Mouse (Mus musculus) right cerebral cortex, postnatal 4 days (tissue): ENCODE data around the gene Slc26a10.
A peak's percentile ranks its signal among the peaks of the same experiment; 100 is the strongest.
"Not testable (repeated sequence)": the region's sequence is repeated elsewhere in the genome, so short reads cannot be mapped to it uniquely, and the experiment has no call there.

Experiments used
- DNase-seq: peaks from one replicate; pipeline ENCODE4 v3.0.0-alpha.2; 2022

The Slc26a10 gene

GRCm38 (mm10) chr10:127197505-127198110 lies 17.2 kb upstream of the Slc26a10 start:
- no peak for DNase-seq

GRCm38 (mm10) chr10:127197104-127197503 lies 16.7 kb upstream of the Slc26a10 start:
- DNase-seq, result no peak

- no peak for DNase-seq
Observed at GRCm38 (mm10) chr10:127196392-127196791, 15.9 kb upstream of the Slc26a10 start.

GRCm38 (mm10) chr10:127195328-127196129 lies 15.1 kb upstream of the Slc26a10 start, which contains the start of gene Dtx3:
Gene Dtx3 (minus strand): TSS chr10:127195728.
- DNase-seq, result peak; percentile 61

GRCm38 (mm10) chr10:127194428-127195327 lies 14.2 kb upstream of the Slc26a10 start:
- no peak for DNase-seq

GRCm38 (mm10) chr10:127193011-127193410 lies 12.6 kb upstream of the Slc26a10 start:
- no peak for DNase-seq

GRCm38 (mm10) chr10:127192057-127192328 lies 11.5 kb upstream of the Slc26a10 start:
- DNase-seq, result not testable (repeated sequence)

GRCm38 (mm10) chr10:127191191-127192056 lies 11.0 kb upstream of the Slc26a10 start:
- no peak for DNase-seq

GRCm38 (mm10) chr10:127190398-127191190 lies 10.1 kb upstream of the Slc26a10 start:
- DNase-seq, result no peak

GRCm38 (mm10) chr10:127189651-127190381 lies 9.4 kb upstream of the Slc26a10 start, which contains the start of gene Arhgef25:
Gene Arhgef25 (minus strand): TSS chr10:127190083.
- no peak for DNase-seq

GRCm38 (mm10) chr10:127189116-127189650 lies 8.7 kb upstream of the Slc26a10 start:
- peak; percentile 46 for DNase-seq

GRCm38 (mm10) chr10:127188465-127189115 lies 8.1 kb upstream of the Slc26a10 start:
- DNase-seq, result peak; percentile 67

- no peak for DNase-seq
Observed at GRCm38 (mm10) chr10:127188079-127188453, 7.6 kb upstream of the Slc26a10 start.

GRCm38 (mm10) chr10:127187371-127188078 lies 7.1 kb upstream of the Slc26a10 start:
- no peak for DNase-seq

- no peak for DNase-seq
Observed at GRCm38 (mm10) chr10:127186451-127186850, 6.0 kb upstream of the Slc26a10 start.

- no peak for DNase-seq
Observed at GRCm38 (mm10) chr10:127185506-127185905, 5.1 kb upstream of the Slc26a10 start.

- DNase-seq, result peak; percentile 56
Observed at GRCm38 (mm10) chr10:127185101-127185500, 4.7 kb upstream of the Slc26a10 start.

- DNase-seq, result no peak
Observed at GRCm38 (mm10) chr10:127183759-127184158, 3.3 kb upstream of the Slc26a10 start.

GRCm38 (mm10) chr10:127182624-127183023 lies 2.2 kb upstream of the Slc26a10 start:
- DNase-seq, result no peak
